Mouse (Mus musculus): Measurements from ENCODE around the gene Fubp1.

GRCm38 (mm10) chr3:152199125-152199524 is 11.1 kb upstream of the Fubp1 start:
- TF ChIP-seq MAZ (IDR thresholded peaks at IDR 0.05; ENCODE audit: low read depth, low read length) (no peak), CTCF (IDR thresholded peaks at IDR 0.05 in 2 of 3, conservative IDR thresholded peaks at IDR 0.05 in 1 of 3; ENCODE audit: control insufficient read depth in 1 of 3, insufficient read depth in 1 of 3, low read depth in 2 of 3, low read length in 3 of 3, poor library complexity in 1 of 3, severe bottlenecking in 1 of 3) (no peak), GATA1 (IDR thresholded peaks at IDR 0.05; ENCODE audit: low read depth, low read length) (no peak), UBTF (IDR thresholded peaks at IDR 0.05; ENCODE audit: borderline replicate concordance, insufficient read depth, low read depth, low read length) (no peak), MXI1 (IDR thresholded peaks at IDR 0.05; ENCODE audit: low read depth, low read length) (no peak), TAL1 (IDR thresholded peaks at IDR 0.05; ENCODE audit: low read length) (no peak), GABPA (IDR thresholded peaks at IDR 0.05; ENCODE audit: low read depth, low read length) (no peak), MAFK (IDR thresholded peaks at IDR 0.05; ENCODE audit: borderline replicate concordance, low read depth, low read length) (no peak)

Data from MEL (cell line).